Mouse (Mus musculus) testis, adult 2 months (tissue): ENCODE measurements at regions not wholly inside any gene's neighbourhood (a gene's known extent, or its start where the extent isn't known, plus 50 kb on each side); places are given as distances from the start of the nearest gene placed in this dataset.

Experiments used
- H3K27ac ChIP-seq: fragments of 200-500 bp; 2 replicates; pipeline ENCODE4 v1.5.1; 2012; ENCODE audit warnings: low read depth, low read length; ENCODE audit not compliant: control insufficient read depth, insufficient read depth
- H3K27me3 ChIP-seq: fragments of 200-500 bp; 2 replicates; pipeline ENCODE4 v1.6.1; 2012; ENCODE audit warnings: mild to moderate bottlenecking, low read length, moderate library complexity; ENCODE audit not compliant: control insufficient read depth, insufficient read depth
- H3K36me3 ChIP-seq: fragments of 200-500 bp; 2 replicates; pipeline ENCODE4 v1.6.1; 2012; ENCODE audit warnings: mild to moderate bottlenecking, low read length; ENCODE audit not compliant: control insufficient read depth, insufficient read depth
- H3K4me1 ChIP-seq: fragments of 200-500 bp; 2 replicates; pipeline ENCODE4 v1.6.1; 2012; ENCODE audit warnings: low read length; ENCODE audit not compliant: control insufficient read depth, insufficient read depth
- H3K4me3 ChIP-seq: fragments of 200-500 bp; 2 replicates; pipeline ENCODE4 v1.5.1; 2012; ENCODE audit warnings: low read depth, mild to moderate bottlenecking, low read length, moderate library complexity, mixed read lengths; ENCODE audit not compliant: control insufficient read depth
- CTCF ChIP-seq: fragments of 200-500 bp; IDR thresholded peaks from 2 replicates; pipeline ENCODE4 v1.5.1; 2012; ENCODE audit warnings: low read depth, mild to moderate bottlenecking, inconsistent platforms, low read length, moderate library complexity; ENCODE audit not compliant: control insufficient read depth, insufficient read depth, insufficient replicate concordance
- POLR2A ChIP-seq: fragments of 200-500 bp; IDR thresholded peaks from 2 replicates; pipeline ENCODE4 v1.6.1; 2012; ENCODE audit warnings: low read depth, mild to moderate bottlenecking, inconsistent platforms, low read length, moderate library complexity; ENCODE audit not compliant: control insufficient read depth

- Histone ChIP-seq H3K27me3 (no peaks in the 10 kb centered on the region), H3K27ac (no peak overlapping the region), H3K36me3 (no peaks in the 10 kb centered on the region), H3K4me1 (no peaks in the 10 kb centered on the region), H3K4me3 (no peak overlapping the region)
- no peak for TF ChIP-seq CTCF
- no peak for TF ChIP-seq POLR2A
Measured at GRCm38 (mm10) chr9:62613806-62614205, 63.8 kb upstream of the Itga11 start.

DNA sequence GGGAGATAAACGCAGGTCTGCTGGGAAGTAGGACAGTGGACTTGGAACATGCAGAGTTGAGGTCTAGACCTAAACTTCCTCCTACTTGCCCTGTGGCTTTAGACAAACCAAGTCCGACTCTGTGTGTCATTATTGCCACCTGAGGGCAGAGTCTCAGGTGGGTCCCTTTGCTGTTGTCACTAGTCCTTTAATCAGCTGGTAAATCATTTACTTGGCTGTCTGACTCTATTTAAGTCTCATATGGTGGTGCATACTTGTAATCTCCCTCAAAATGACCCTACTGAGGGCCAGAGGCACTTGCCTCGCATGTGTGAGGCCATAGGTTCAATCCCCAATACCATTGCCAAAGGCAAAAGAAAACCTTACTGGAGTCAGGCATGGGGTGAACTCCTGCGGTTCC, 62.7 kb upstream of the Itga11 start:
- Histone ChIP-seq H3K4me3 (no peak overlapping the region), H3K4me1 (no peaks in the 10 kb centered on the region), H3K27ac (no peak overlapping the region), H3K27me3 (no peaks in the 10 kb centered on the region), H3K36me3 (no peaks in the 10 kb centered on the region)
- TF ChIP-seq POLR2A (no peak), CTCF (no peak)

DNA sequence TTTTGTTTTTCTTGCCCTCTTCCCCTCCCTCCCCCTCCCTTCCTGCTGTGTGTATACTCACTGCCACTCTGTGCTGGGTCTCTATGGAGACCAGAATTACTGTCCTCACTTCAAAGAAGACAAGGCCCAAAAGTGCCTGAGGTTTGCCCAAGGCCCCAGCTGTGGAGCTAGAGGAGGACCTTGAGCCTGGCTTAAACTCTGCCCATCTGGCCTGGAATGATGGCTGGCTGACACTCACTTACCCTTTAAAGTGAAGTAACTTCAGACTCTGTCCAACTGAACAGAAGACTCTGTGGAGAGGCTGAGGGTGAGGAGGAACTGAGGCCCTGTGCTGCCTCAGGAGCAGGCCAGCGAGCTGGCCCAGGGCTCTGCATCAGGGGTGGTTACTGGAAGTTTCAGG, 61.8 kb upstream of the Itga11 start:
- Histone ChIP-seq H3K27ac (no peak overlapping the region), H3K36me3 (no peaks in the 10 kb centered on the region), H3K4me3 (no peak overlapping the region), H3K27me3 (no peaks in the 10 kb centered on the region), H3K4me1 (no peaks in the 10 kb centered on the region)
- no peak for TF ChIP-seq CTCF
- TF ChIP-seq POLR2A: no peak

GRCm38 (mm10) chr9:62618994-62619393, 58.6 kb upstream of the Itga11 start:
- no peak overlapping the region for H3K4me3 ChIP-seq
- H3K27ac ChIP-seq: no peak overlapping the region
- H3K36me3 ChIP-seq: no peaks in the 10 kb centered on the region
- no peaks in the 10 kb centered on the region for H3K27me3 ChIP-seq
- H3K4me1 ChIP-seq: no peaks in the 10 kb centered on the region
- TF ChIP-seq POLR2A (no peak), CTCF (no peak)

- H3K27me3 ChIP-seq: no peaks in the 10 kb centered on the region
- TF ChIP-seq CTCF: no peak
- no peak for TF ChIP-seq POLR2A
- no peak overlapping the region for H3K27ac ChIP-seq
- H3K4me1 ChIP-seq: no peaks in the 10 kb centered on the region
- H3K4me3 ChIP-seq: no peak overlapping the region
- no peaks in the 10 kb centered on the region for H3K36me3 ChIP-seq
Measured at GRCm38 (mm10) chr9:62620901-62621445, 56.7 kb upstream of the Itga11 start.

DNA sequence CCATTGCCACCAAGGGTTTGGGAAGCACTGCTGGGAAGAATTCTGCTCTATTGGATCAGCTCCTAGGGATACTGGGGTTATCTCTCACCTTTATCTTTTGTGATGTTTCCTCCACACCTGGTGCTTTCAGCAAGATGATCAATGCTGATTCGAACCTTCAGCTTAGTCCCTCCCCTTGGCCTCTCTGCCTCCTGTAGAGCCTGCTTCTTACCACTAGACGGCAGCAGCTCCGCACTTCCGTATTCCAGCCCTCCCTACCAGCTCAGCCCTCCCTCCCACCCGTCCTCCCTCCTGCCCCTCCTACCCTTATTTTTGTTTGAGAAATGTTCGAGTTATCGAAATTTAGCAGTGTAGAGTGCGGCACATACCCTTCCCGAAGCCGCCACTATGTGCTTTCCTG, 55.5 kb upstream of the Itga11 start:
- Histone ChIP-seq H3K27ac (no peak overlapping the region), H3K4me1 (no peaks in the 10 kb centered on the region), H3K4me3 (no peak overlapping the region), H3K27me3 (no peaks in the 10 kb centered on the region), H3K36me3 (no peaks in the 10 kb centered on the region)
- TF ChIP-seq POLR2A: no peak
- peak; percentile 69; the same call in 1 of the 2 replicates for TF ChIP-seq CTCF

GRCm38 (mm10) chr9:62624562-62625044, 53.0 kb upstream of the Itga11 start:
- no peak overlapping the region for H3K4me3 ChIP-seq
- H3K27me3 ChIP-seq: no peaks in the 10 kb centered on the region
- TF ChIP-seq CTCF (no peak), POLR2A (no peak)
- no peaks in the 10 kb centered on the region for H3K4me1 ChIP-seq
- no peaks in the 10 kb centered on the region for H3K36me3 ChIP-seq
- H3K27ac ChIP-seq: no peak overlapping the region

DNA sequence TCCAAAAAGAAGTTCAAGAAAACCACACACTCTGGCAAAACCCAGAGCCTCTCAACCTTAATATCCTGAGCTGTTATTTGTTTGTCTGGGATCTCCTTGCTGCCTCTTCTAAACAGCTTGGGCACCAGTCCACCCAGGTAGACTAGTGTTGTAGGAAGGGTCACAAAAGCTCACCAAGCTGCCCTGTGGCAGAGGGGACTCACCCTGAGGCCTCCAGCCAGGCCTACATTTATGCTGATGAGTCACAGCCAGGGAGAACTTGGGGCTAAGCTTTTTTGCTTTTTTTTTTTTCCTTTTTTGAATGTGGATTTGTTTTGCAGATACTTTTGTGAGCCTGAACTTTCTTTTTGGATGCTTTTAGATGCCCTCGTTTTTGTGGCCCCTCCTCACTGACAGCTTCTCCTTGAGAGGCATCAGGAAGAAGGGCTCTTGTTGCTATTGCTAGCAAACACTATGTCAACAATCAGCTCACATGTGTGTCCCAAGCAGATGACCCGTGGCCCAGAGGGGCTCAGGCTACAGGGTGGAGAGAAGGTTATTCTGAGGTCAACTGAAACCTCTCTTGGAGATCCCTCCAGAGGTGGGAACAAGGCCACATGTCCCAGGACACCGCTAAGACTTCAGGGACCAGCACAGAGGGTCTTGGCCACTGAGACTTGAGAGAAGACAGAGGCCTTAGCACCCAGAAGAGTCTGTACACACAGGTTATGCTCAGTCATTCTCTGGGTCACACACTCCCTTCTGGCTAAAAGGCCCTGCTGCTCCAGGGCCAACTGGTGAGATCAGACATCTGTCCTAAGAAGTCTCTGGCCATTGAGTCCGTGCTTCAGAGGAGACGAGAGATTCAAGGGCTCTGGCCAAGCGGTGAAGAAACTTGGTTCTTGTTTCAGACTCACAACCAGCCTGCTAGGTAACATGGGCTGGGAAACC, 50.3 kb upstream of the Itga11 start:
- TF ChIP-seq CTCF: no peak
- no peak for TF ChIP-seq POLR2A
- Histone ChIP-seq H3K4me1 (no peaks in the 10 kb centered on the region), H3K27ac (no peak overlapping the region)

More for the DNA sequence above, 50.3 kb upstream of the Itga11 start:
- no peaks in the 10 kb centered on the region for H3K27me3 ChIP-seq
- no peaks in the 10 kb centered on the region for H3K36me3 ChIP-seq
- H3K4me3 ChIP-seq: no peak overlapping the region
